Mouse (Mus musculus): ENCODE measurements around the gene Ndufa4l2. TPM values are rescaled to one million over a fixed set of nuclear protein-coding genes. Genes with fewer than 3 reads are reported as not detected.
A peak's percentile ranks its signal among the peaks of the same experiment; 100 is the strongest.

The Ndufa4l2 gene
- total RNA-seq, 1 experiment: 5.8 TPM

DNA sequence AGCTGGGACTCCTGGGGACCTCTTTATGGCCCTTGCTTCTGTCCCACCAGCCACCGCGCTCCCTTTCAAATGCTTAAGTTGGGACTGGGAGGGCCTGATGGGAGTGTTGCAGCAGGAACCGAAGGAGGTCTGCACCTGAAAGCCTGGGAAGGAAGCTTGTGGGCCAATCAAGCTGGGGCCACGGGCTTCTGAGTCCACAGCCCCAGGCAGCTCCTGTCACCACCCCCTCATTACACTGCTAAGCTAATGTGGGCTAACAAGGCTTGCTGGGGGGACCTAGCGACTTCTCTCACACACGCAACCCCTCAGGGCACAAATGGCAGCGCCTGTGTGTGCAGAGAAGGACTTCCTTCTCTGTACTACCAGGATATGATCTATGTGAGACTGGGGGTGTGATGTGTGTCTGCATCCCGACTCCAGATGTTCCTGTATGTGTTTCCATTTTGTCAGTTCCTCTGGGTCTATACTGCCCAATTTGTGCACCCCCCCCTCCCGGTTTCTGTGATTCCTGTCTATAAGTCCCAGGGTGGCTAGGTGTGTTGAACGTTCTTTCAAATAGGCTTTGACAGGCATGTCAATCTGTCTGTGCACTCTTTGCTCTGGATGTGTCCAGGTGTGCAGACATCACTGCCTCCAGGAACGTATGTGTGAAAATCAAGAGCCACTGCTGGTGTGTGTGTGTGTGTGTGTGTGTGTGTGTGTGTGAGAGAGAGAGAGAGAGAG lies 3.7 kb upstream of the Ndufa4l2 start:
- Histone ChIP-seq H3K27ac (ENCODE audit: insufficient read depth, low read depth, low read length, poor library complexity, severe bottlenecking) (no peak overlapping the region), H3K36me3 (ENCODE audit: control insufficient read depth, insufficient read depth, low read length, poor library complexity, severe bottlenecking) (no peaks in the 10 kb centered on the region), H3K9me3 (ENCODE audit: control insufficient read depth, insufficient read depth, low read depth, low read length) (no peaks in the 10 kb centered on the region), H3K4me3 (ENCODE audit: insufficient read depth in 1 of 2, low read depth in 1 of 2, low read length in 2 of 2, poor library complexity in 1 of 2, severe bottlenecking in 1 of 2) (peak overlapping the region; percentile 64 to 70; a peak in 2 of 4 replicates), H3K9ac (ENCODE audit: insufficient read depth, low read depth, low read length, poor library complexity, severe bottlenecking) (no peak overlapping the region), H3K4me1 (ENCODE audit: control insufficient read depth in 2 of 2, insufficient read depth in 2 of 2, low read length in 2 of 2, poor library complexity in 1 of 2) (peaks cover 5 to 46% of the 10 kb centered on the region in 2 experiments)
- no peak for TF ChIP-seq ZC3H11A (IDR thresholded peaks at IDR 0.05; ENCODE audit: borderline replicate concordance, low read depth, low read length)
- no peak for TF ChIP-seq ZNF384 (IDR thresholded peaks at IDR 0.05; ENCODE audit: low read depth, low read length)
- TF ChIP-seq CHD2 (IDR thresholded peaks at IDR 0.05; ENCODE audit: low read depth, low read length): no peak
- no peak for TF ChIP-seq HCFC1 (IDR thresholded peaks at IDR 0.05; ENCODE audit: borderline replicate concordance, insufficient read depth, low read length)
- no peak for TF ChIP-seq MAFK (IDR thresholded peaks at IDR 0.05; ENCODE audit: insufficient read depth, low read depth, low read length)
- DNase-seq (ENCODE audit: low read depth, low spot score): no peak
- in situ Hi-C loops (cut with MboI; ENCODE audit: low sequenced_read_pairs in 2 of 2, unreplicated experiment in 2 of 2): no loop called here

DNA sequence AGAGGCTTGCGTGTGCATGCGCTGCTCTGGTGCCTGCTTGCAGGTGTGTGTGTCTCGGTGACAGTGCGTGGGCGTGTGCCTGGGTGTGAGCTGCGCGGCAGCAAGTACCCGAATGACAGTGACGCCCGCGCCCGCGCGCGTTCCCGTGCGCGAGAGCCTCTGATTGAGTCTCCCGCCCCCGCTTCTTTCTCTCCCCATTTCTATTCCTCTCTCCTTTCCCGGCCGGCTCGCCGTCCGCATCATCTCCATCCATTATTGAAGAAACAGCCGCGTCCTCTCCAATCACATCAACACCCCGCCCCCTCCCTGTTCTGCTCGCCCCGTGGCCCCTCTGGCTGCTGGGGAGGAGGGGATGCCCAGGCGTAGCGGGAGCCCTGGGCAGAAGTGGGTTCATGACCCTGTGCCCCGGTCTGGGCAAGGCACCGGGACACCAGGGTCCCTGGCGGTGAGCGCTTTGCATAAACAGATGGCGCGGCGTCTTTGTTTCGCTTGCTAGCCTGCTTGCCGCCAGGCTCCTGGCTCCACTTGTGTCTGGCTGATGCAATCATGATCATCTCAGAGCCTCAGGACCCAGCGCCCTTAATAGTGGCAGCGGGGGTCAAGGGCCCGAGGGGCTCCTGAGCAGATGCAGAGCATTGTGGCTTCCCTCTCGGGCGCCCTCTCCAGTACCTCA lies 3.0 kb upstream of the Ndufa4l2 start:
- Histone ChIP-seq H3K9me3 (ENCODE audit: control insufficient read depth, insufficient read depth, low read depth, low read length) (no peaks in the 10 kb centered on the region), H3K27ac (ENCODE audit: insufficient read depth, low read depth, low read length, poor library complexity, severe bottlenecking) (no peak overlapping the region), H3K4me1 (ENCODE audit: control insufficient read depth in 2 of 2, insufficient read depth in 2 of 2, low read length in 2 of 2, poor library complexity in 1 of 2) (peaks cover 5 to 50% of the 10 kb centered on the region in 2 experiments), H3K9ac (ENCODE audit: insufficient read depth, low read depth, low read length, poor library complexity, severe bottlenecking) (peak overlapping the region; percentile 61), H3K36me3 (ENCODE audit: control insufficient read depth, insufficient read depth, low read length, poor library complexity, severe bottlenecking) (no peaks in the 10 kb centered on the region; the same call in 1 of the 2 replicates), H3K4me3 (ENCODE audit: insufficient read depth in 1 of 2, low read depth in 1 of 2, low read length in 2 of 2, poor library complexity in 1 of 2, severe bottlenecking in 1 of 2) (peak overlapping the region; percentile 64 to 70)
- TF ChIP-seq HCFC1 (IDR thresholded peaks at IDR 0.05; ENCODE audit: borderline replicate concordance, insufficient read depth, low read length): no peak
- TF ChIP-seq CHD2 (IDR thresholded peaks at IDR 0.05; ENCODE audit: low read depth, low read length): no peak
- no peak for TF ChIP-seq MAFK (IDR thresholded peaks at IDR 0.05; ENCODE audit: insufficient read depth, low read depth, low read length)
- no peak for TF ChIP-seq ZNF384 (IDR thresholded peaks at IDR 0.05; ENCODE audit: low read depth, low read length)
- no peak for TF ChIP-seq ZC3H11A (IDR thresholded peaks at IDR 0.05; ENCODE audit: borderline replicate concordance, low read depth, low read length)
- in situ Hi-C loops (cut with MboI; ENCODE audit: low sequenced_read_pairs in 2 of 2, unreplicated experiment in 2 of 2): no loop called here
- DNase-seq (ENCODE audit: low read depth, low spot score): no peak

DNA sequence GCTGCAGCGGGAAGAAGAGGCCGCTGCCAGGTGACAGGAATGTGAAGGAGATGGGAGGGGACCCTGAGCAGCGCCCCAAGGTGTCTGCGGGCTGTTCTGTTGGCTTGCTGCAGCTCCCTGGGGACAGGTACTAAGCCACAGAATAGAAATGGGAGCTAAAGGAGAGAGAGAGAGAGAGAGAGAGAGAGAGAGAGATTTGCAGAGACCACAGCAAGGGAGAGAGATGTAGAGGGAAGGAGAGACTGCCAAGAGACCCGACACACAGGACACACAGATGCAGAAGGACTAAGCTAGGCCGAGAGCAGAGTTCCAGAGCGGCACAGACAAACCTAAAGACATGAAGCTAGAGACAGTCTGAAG lies 2.5 kb upstream of the Ndufa4l2 start:
- Histone ChIP-seq H3K9ac (ENCODE audit: insufficient read depth, low read depth, low read length, poor library complexity, severe bottlenecking) (peak overlapping the region; percentile 21; the same call in 1 of the 2 replicates), H3K9me3 (ENCODE audit: control insufficient read depth, insufficient read depth, low read depth, low read length) (no peaks in the 10 kb centered on the region), H3K4me1 (ENCODE audit: control insufficient read depth in 2 of 2, insufficient read depth in 2 of 2, low read length in 2 of 2, poor library complexity in 1 of 2) (peaks cover 6 to 51% of the 10 kb centered on the region in 2 experiments), H3K27ac (ENCODE audit: insufficient read depth, low read depth, low read length, poor library complexity, severe bottlenecking) (no peak overlapping the region), H3K4me3 (ENCODE audit: insufficient read depth in 1 of 2, low read depth in 1 of 2, low read length in 2 of 2, poor library complexity in 1 of 2, severe bottlenecking in 1 of 2) (peak overlapping the region in 1 of 2 experiments; percentile 70; a peak in 2 of 4 replicates), H3K36me3 (ENCODE audit: control insufficient read depth, insufficient read depth, low read length, poor library complexity, severe bottlenecking) (peaks cover 5% of the 10 kb centered on the region)
- no peak for TF ChIP-seq MAFK (IDR thresholded peaks at IDR 0.05; ENCODE audit: insufficient read depth, low read depth, low read length)
- TF ChIP-seq ZC3H11A (IDR thresholded peaks at IDR 0.05; ENCODE audit: borderline replicate concordance, low read depth, low read length): no peak
- no peak for TF ChIP-seq HCFC1 (IDR thresholded peaks at IDR 0.05; ENCODE audit: borderline replicate concordance, insufficient read depth, low read length)
- no peak for TF ChIP-seq CHD2 (IDR thresholded peaks at IDR 0.05; ENCODE audit: low read depth, low read length)
- TF ChIP-seq ZNF384 (IDR thresholded peaks at IDR 0.05; ENCODE audit: low read depth, low read length): no peak
- in situ Hi-C loops (cut with MboI; ENCODE audit: low sequenced_read_pairs in 2 of 2, unreplicated experiment in 2 of 2): no loop called here
- DNase-seq (ENCODE audit: low read depth, low spot score): no peak

DNA sequence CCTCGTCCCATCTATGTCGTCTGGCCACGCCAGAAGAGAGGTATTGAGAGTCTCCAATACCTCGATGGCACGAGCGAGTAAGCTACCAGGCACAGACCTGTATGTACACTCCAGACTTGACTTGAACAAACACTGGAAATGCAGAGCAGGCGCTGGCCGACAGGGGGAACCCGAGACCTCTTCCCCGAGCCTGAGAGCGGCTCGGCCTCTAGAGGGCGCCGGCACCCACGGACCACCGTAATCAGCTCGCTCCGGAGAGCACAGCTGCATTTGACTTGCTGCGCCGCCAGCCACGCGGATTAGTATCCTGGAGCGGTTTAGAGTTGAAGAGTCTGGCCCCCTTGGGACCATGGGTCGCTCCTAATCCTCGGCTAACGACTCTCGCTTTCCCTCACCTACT lies 2.0 kb upstream of the Ndufa4l2 start:
- no peaks in the 10 kb centered on the region for H3K9me3 ChIP-seq (ENCODE audit: control insufficient read depth, insufficient read depth, low read depth, low read length)
- in situ Hi-C loops (cut with MboI; ENCODE audit: low sequenced_read_pairs in 2 of 2, unreplicated experiment in 2 of 2): no loop called here
- peak; percentile 87 for DNase-seq (ENCODE audit: low read depth, low spot score)
- TF ChIP-seq ZNF384 (IDR thresholded peaks at IDR 0.05; ENCODE audit: low read depth, low read length) (0 out of 2 replicates have a peak, but pooled peaks have one; percentile 40), MAFK (IDR thresholded peaks at IDR 0.05; ENCODE audit: insufficient read depth, low read depth, low read length) (no peak), HCFC1 (IDR thresholded peaks at IDR 0.05; ENCODE audit: borderline replicate concordance, insufficient read depth, low read length) (peak; percentile 76), ZC3H11A (IDR thresholded peaks at IDR 0.05; ENCODE audit: borderline replicate concordance, low read depth, low read length) (peak; percentile 63; the same call in 1 of the 2 replicates)
- peak overlapping the region; percentile 27 for H3K9ac ChIP-seq (ENCODE audit: insufficient read depth, low read depth, low read length, poor library complexity, severe bottlenecking)
- peak overlapping the region; percentile 7 to 38; a peak in 3 of 4 replicates for H3K4me3 ChIP-seq (ENCODE audit: insufficient read depth in 1 of 2, low read depth in 1 of 2, low read length in 2 of 2, poor library complexity in 1 of 2, severe bottlenecking in 1 of 2)
- peaks cover 6 to 55% of the 10 kb centered on the region in 2 experiments for H3K4me1 ChIP-seq (ENCODE audit: control insufficient read depth in 2 of 2, insufficient read depth in 2 of 2, low read length in 2 of 2, poor library complexity in 1 of 2)
- H3K36me3 ChIP-seq (ENCODE audit: control insufficient read depth, insufficient read depth, low read length, poor library complexity, severe bottlenecking): peaks cover 10% of the 10 kb centered on the region
- no peak overlapping the region for H3K27ac ChIP-seq (ENCODE audit: insufficient read depth, low read depth, low read length, poor library complexity, severe bottlenecking)

Data from ES-E14 (cell line).